Mouse (Mus musculus): ENCODE results near the gene Dut.

Dut gene

DNA sequence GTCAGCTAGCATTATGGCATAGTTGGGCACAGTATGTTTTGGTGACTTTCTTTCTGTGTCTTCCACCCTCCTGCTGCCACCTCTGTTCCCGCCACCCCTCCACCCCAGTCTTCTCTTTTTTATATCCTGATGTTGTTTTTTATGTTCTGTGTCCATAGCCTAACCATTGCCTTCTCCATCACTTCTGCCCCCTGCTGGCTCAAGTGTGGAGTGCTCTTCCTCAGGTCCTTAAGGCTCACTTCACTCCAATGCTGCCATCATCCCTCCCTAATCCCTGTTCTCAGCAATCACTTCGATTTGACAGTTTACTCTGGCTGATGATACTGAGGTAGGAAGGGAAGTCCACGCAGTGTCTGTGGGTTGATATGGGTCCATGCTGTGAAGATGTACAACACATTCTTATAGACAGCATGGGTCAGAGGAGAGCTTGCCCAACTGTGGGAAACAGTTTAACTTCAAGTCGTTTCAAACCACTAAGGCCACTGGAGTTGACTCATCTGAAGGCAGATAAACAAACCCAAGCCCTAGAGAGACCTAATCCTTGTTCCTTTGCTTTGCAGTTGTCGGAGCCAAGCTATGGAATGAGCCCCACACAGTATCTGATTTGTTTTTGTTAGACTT is 56.9 kb downstream of the Dut start:
- DNase-seq (ENCODE audit: low spot score): no peak

DNA sequence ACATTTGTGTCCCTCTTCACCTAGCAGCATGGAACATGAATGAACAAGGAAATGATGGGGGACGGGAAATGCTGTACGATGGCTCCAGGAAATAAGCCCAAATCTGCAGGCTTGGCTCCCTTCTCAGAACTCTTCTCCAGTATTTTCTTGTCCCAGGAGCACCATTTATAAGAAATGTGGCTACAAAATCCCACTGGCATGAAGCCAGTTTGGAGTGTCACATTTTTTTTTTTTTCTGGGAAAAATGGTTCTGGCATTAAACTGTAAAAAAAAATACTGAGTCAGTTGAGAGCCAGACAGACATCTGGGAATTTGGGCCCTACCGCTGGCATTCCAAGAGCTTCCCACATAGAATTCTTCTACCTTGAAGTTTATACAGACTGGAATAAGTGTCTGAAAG is 57.8 kb downstream of the Dut start:
- no peak for DNase-seq (ENCODE audit: low spot score)

DNA sequence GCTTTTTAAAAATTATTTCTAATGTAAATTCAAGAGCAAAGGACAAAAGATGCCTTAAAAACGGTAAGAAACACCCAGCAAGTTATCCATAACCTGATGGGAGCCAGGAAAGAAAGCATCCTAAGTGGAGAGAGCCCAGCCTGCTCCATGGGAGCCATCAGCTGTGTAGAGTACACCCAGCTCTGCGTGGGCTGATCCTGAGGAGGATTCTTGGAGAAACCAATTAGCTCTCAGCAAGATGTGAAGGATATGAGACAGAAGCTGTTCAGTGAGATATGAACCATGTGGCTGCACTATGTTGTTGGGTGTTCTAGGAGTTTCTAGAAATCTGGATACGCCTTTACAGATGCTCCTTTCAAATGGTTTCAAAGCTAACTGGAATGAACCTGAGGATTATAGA is 58.7 kb downstream of the Dut start:
- no peak for DNase-seq (ENCODE audit: low spot score)

All from MN1 (cell line).